ENCODE assay signal across 16 mouse cellular contexts in the genomic region with DNA sequence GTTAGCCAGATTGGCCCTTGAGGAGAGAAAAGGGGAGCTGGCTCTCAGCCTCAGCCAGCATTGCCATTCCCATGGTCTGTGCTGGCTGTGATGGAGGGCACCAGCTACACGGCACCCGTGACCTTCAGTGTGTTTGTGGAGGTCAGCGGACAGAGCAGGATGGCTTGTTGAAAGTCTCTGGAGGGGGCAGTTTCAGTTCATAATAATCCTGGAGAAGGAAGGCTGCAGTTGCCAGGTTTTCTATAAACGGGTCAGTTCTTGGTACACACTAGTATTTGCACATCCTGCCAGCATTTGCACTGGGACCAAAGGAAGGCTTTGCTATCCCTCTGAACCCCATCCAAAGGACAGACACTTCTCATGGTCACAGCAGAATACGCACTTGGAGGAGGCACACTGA. TPM values are rescaled to one million over a fixed set of nuclear protein-coding genes. Genes with fewer than 3 reads are reported as not detected.
DNase-seq lines count a peak whose midpoint lies in the region; ATAC-seq lines count a peak whose summit lies in the region.
"Had no signal": no experiment of that assay in that cellular context is flagged by ENCODE, and none has a peak within 500 bp of the region (broad histone marks: within the 10 kb centered on the region; RNA-seq: fewer than 3 reads in every experiment).

No protein-coding gene starts in this region.

- WGBS in forebrain, embryonic 15.5 days, result 77% methylated on average over 5 of the region's 5 CpGs

- H3K4me1 ChIP-seq in forebrain, embryonic 15.5 days, result no peaks in the 10 kb centered on the region
- H3K4me1 ChIP-seq: embryonic facial prominence, embryonic 12.5 days; heart, embryonic 13.5 days; hindbrain, embryonic 15.5 days had no signal

- H3K9ac ChIP-seq in forebrain, embryonic 15.5 days (replicated peaks), result no peak overlapping the region
- H3K9ac ChIP-seq: embryonic facial prominence, embryonic 12.5 days; heart, embryonic 13.5 days; hindbrain, embryonic 15.5 days had no signal

- ATAC-seq in forebrain, embryonic 15.5 days (replicated peaks), result no peak
- ATAC-seq: forebrain, embryonic 16.5 days had no signal

- H3K27me3 ChIP-seq in forebrain, embryonic 15.5 days, result no peaks in the 10 kb centered on the region
- H3K27me3 ChIP-seq: embryonic facial prominence, embryonic 12.5 days; heart, embryonic 13.5 days; hindbrain, embryonic 15.5 days had no signal

- H3K36me3 ChIP-seq in forebrain, embryonic 15.5 days, result no peaks in the 10 kb centered on the region
- H3K36me3 ChIP-seq: embryonic facial prominence, embryonic 12.5 days; heart, embryonic 13.5 days; hindbrain, embryonic 15.5 days had no signal

- DNase-seq in heart, adult 11 months, result peak; percentile 74
- DNase-seq in heart, adult 18-20 months, result no peak
- DNase-seq in ovary, adult 18-20 months (ENCODE audit: low spot score), result peak; percentile 34
- DNase-seq in ovary, postnatal 10 days (ENCODE audit: low spot score), result no peak
- DNase-seq in adrenal gland, postnatal 14 days, result peak; percentile 41
- DNase-seq in cerebellum, postnatal 14 days, result no peak
- DNase-seq: cerebellum, adult 11 months; cerebellum, adult 8-10 months; cerebellum, postnatal 25 days; gastrocnemius, postnatal 14 days; heart, postnatal 36 days had no signal

- no peak overlapping the region for H3K4me2 ChIP-seq in forebrain, embryonic 15.5 days (replicated peaks)
- H3K4me2 ChIP-seq: embryonic facial prominence, embryonic 12.5 days; heart, embryonic 13.5 days; hindbrain, embryonic 15.5 days had no signal

- no peaks in the 10 kb centered on the region for H3K9me3 ChIP-seq in forebrain, embryonic 15.5 days
- H3K9me3 ChIP-seq: embryonic facial prominence, embryonic 12.5 days; heart, embryonic 13.5 days; hindbrain, embryonic 15.5 days had no signal

- no peak overlapping the region for H3K4me3 ChIP-seq in forebrain, embryonic 15.5 days
- H3K4me3 ChIP-seq: embryonic facial prominence, embryonic 12.5 days; heart, embryonic 13.5 days; hindbrain, embryonic 15.5 days had no signal

- no peak overlapping the region for H3K27ac ChIP-seq in forebrain, embryonic 15.5 days (replicated peaks)
- H3K27ac ChIP-seq: embryonic facial prominence, embryonic 12.5 days; heart, embryonic 13.5 days; hindbrain, embryonic 15.5 days had no signal

RNA-seq across cellular contexts. Expression of a gene that starts 8.4 kb away (rescaled TPM):
- total RNA-seq in heart, adult 18-20 months (2021), result 10 to 100 TPM; 24.5 to 25.0 TPM
- 28.5 and 30.6 TPM in 2 replicates for total RNA-seq in adrenal gland, postnatal 14 days (2021)
- 26.2 and 27.3 TPM in 2 replicates for polyA plus RNA-seq in forebrain, embryonic 15.5 days (2015; fragmentation: Nextera tagmentation; extraction: Ambion mirVana)

RNA-seq across cellular contexts. Expression of a gene that starts 44.8 kb away (rescaled TPM):
- 10 to 100 TPM; 66.8 to 74.7 TPM for total RNA-seq in heart, adult 18-20 months (2021)
- total RNA-seq in adrenal gland, postnatal 14 days (2021), result 72.6 and 78.7 TPM in 2 replicates
- 9.4 and 9.9 TPM in 2 replicates for polyA plus RNA-seq in forebrain, embryonic 15.5 days (2015; fragmentation: Nextera tagmentation; extraction: Ambion mirVana)

RNA-seq across cellular contexts. Expression of a gene that starts 58.4 kb away (rescaled TPM):
- 10 to 100 TPM; 52.0 to 56.6 TPM for total RNA-seq in heart, adult 18-20 months (2021)
- 99.8 and 107 TPM in 2 replicates for total RNA-seq in adrenal gland, postnatal 14 days (2021)
- polyA plus RNA-seq in forebrain, embryonic 15.5 days (2015; fragmentation: Nextera tagmentation; extraction: Ambion mirVana), result 61.6 and 65.9 TPM in 2 replicates

Comparison
In these comparisons a context has a peak if more than half of its experiments do, and no peak if none do; other contexts are left out.
1. DNase-seq: peak in heart, adult 11 months (single experiment), ovary, adult 18-20 months (single experiment) and adrenal gland, postnatal 14 days (single experiment); none in heart, adult 18-20 months (0 of 2), ovary, postnatal 10 days (single experiment) and cerebellum, postnatal 14 days (0 of 2).